Mouse (Mus musculus) liver, adult 2 months (tissue): ENCODE results near the gene Agbl3. TPM values are rescaled to one million over a fixed set of nuclear protein-coding genes. Genes with fewer than 3 reads are reported as not detected.

Experiments
- DNase-seq: peaks from one replicate; pipeline ENCODE4 v3.0.0-alpha.2; 2011; ENCODE audit warnings: low read depth, low spot score; ENCODE audit errors: extremely low read depth
- H3K27ac ChIP-seq: fragments of 200-500 bp; replicated peaks from 2 replicates; pipeline ENCODE4 v1.5.1; 2012; ENCODE audit warnings: low read depth, mild to moderate bottlenecking, control low read depth, inconsistent platforms, low read length; ENCODE audit not compliant: insufficient read depth
- H3K27me3 ChIP-seq: fragments of 200-500 bp; 2 replicates; pipeline ENCODE4 v1.6.1; 2012; ENCODE audit warnings: mild to moderate bottlenecking, moderate library complexity, low read length, inconsistent platforms; ENCODE audit not compliant: control insufficient read depth, insufficient read depth
- H3K36me3 ChIP-seq: fragments of 200-500 bp; 2 replicates; pipeline ENCODE4 v1.6.1; 2012; ENCODE audit warnings: low read length, inconsistent platforms; ENCODE audit not compliant: control insufficient read depth, insufficient read depth
- H3K4me1 ChIP-seq: fragments of 200-500 bp; 2 replicates; pipeline ENCODE4 v1.6.1; 2011; ENCODE audit warnings: low read length; ENCODE audit not compliant: control insufficient read depth, insufficient read depth
- H3K4me3 ChIP-seq: fragments of 200-500 bp; 2 replicates; pipeline ENCODE4 v1.5.1; 2011; ENCODE audit warnings: low read depth, mild to moderate bottlenecking, control low read depth, low read length, moderate library complexity; ENCODE audit not compliant: insufficient read depth
- H3K79me2 ChIP-seq: fragments of 200-500 bp; 2 replicates; pipeline ENCODE4 v1.6.1; 2012; ENCODE audit warnings: inconsistent platforms, mild to moderate bottlenecking, low read length, moderate library complexity; ENCODE audit not compliant: control insufficient read depth, insufficient read depth
- H3K9ac ChIP-seq: fragments of 200-500 bp; 2 replicates; pipeline ENCODE4 v1.6.1; 2012; ENCODE audit warnings: low read depth, mild to moderate bottlenecking, control low read depth, inconsistent platforms, low read length
- CTCF ChIP-seq: fragments of 200-500 bp; IDR thresholded peaks from 2 replicates; pipeline ENCODE4 v1.5.1; 2011; ENCODE audit warnings: low read depth, low read length, control low read depth
- POLR2A ChIP-seq: fragments of 200-500 bp; IDR thresholded peaks from 2 replicates; pipeline ENCODE4 v1.6.1; 2011; ENCODE audit warnings: low read length, control low read depth; ENCODE audit not compliant: insufficient read depth; ENCODE audit errors: extremely low read depth
- WGBS: fragments of 180-500 bp; shearing (Covaris S2); methylation state at CpG from one replicate; pipeline ENCODE4 v1.1.7; 2018; 5-methylcytosine and 5-hydroxymethylcytosine counted together
- polyA plus RNA-seq: library from polyadenylated mRNA; depleted of rRNA; stranded (reverse); fragments of >200 nt; gene quantifications from 2 replicates; pipeline ENCODE4 v1.2.3, GENCODE M21; 2012
- total RNA-seq: library from RNA; depleted of rRNA; stranded (reverse); fragments of >200 nt; gene quantifications from 2 replicates; pipeline ENCODE4 v1.2.3, GENCODE M21; 2014

The Agbl3 gene
- total and polyA plus RNA-seq, 2 experiments, result 2.3 to 8.6 TPM

DNA sequence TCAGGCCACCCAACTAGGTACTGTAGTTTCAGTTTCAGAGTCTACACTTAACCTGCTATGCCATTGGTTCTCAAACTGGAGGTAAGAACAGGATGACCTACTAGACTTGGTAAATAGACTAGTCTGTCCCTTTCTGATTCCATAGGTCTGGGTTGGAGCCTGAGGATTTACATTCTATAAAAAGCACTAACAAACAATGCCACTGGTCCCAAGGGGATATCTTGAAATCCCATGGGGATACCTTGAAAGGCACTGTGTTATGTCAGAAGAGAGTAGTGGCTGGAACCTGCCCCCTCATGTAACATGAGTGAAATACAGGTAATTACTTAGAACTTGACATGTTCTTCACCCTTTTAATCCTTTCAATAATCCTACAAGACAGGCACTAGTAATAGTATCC is 3.8 kb upstream of the Agbl3 start:
- Histone ChIP-seq H3K79me2 (no peaks in the 10 kb centered on the region), H3K36me3 (peaks cover 13% of the 10 kb centered on the region), H3K27me3 (no peaks in the 10 kb centered on the region), H3K27ac (no peak overlapping the region), H3K4me3 (no peak overlapping the region), H3K9ac (no peak overlapping the region), H3K4me1 (no peaks in the 10 kb centered on the region)
- no peak for DNase-seq
- no peak for TF ChIP-seq POLR2A
- TF ChIP-seq CTCF, result no peak

DNA sequence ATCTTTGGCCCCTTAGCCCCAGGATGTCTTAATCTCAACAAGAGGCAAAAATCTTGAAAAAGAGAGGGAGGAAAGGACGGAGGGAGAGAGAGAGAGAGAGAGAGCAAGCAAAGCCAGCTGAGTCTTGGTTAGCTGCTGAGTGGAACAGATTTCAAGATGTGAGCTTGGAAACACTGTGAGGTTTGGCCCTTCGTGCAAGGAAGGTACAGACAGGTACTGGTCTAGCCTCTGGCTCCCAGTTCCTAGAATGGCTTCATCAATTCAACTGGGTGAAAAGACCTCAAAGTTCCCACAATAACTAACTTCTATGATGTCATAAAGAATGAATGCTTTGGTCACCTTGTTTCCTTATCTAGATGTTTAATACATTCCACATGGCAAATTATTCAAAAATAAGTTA is 3.1 kb upstream of the Agbl3 start:
- 87% methylated on average over 2 of the region's 2 CpGs for WGBS
- Histone ChIP-seq H3K4me3 (no peak overlapping the region), H3K9ac (no peak overlapping the region), H3K36me3 (peaks cover 10% of the 10 kb centered on the region), H3K27ac (no peak overlapping the region), H3K4me1 (no peaks in the 10 kb centered on the region), H3K79me2 (no peaks in the 10 kb centered on the region), H3K27me3 (no peaks in the 10 kb centered on the region)
- DNase-seq, result no peak
- TF ChIP-seq POLR2A, result no peak
- TF ChIP-seq CTCF, result no peak

GRCm38 (mm10) chr6:34777981-34778668 is 2.1 kb upstream of the Agbl3 start:
- no peak overlapping the region for H3K27ac ChIP-seq
- TF ChIP-seq CTCF (peak; percentile 14; the same call in 1 of the 2 replicates), POLR2A (no peak)
- H3K4me1 ChIP-seq, result peaks cover 2% of the 10 kb centered on the region; the same call in 1 of the 2 replicates
- WGBS, result 66% methylated on average over 10 of the region's 10 CpGs
- DNase-seq, result peak; percentile 54
- H3K4me3 ChIP-seq, result no peak overlapping the region
- peaks cover 6% of the 10 kb centered on the region for H3K36me3 ChIP-seq
- no peaks in the 10 kb centered on the region for H3K27me3 ChIP-seq
- H3K79me2 ChIP-seq, result no peaks in the 10 kb centered on the region
- no peak overlapping the region for H3K9ac ChIP-seq

DNA sequence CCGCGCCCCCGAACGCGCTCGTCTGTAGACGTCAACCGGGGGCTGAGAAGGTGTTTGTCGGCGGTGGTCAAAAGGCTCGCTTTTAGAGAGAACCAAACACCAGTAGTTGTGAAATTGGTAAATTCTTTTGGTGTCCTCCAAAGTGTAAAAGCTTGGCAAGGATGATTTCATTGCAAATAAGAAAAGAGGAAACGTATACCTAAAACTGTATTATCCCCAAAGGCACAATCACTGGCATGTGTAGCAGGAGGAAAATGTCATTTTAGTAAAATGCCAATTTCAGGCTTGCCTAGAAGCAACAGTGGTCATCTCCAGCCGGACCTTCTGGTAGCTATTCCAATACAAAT is 684 bp downstream of the Agbl3 start:
- TF ChIP-seq CTCF, result no peak
- no peak for TF ChIP-seq POLR2A
- peak overlapping the region; percentile 82 for H3K27ac ChIP-seq
- peaks cover 2% of the 10 kb centered on the region; the same call in 1 of the 2 replicates for H3K36me3 ChIP-seq
- peaks cover 2% of the 10 kb centered on the region; the same call in 1 of the 2 replicates for H3K4me1 ChIP-seq
- peak overlapping the region; percentile 82 for H3K4me3 ChIP-seq
- no peaks in the 10 kb centered on the region for H3K27me3 ChIP-seq
- DNase-seq, result no peak
- under 1% methylated on average over 13 of the region's 13 CpGs for WGBS
- H3K9ac ChIP-seq, result peak overlapping the region; percentile 85
- no peaks in the 10 kb centered on the region for H3K79me2 ChIP-seq

DNA sequence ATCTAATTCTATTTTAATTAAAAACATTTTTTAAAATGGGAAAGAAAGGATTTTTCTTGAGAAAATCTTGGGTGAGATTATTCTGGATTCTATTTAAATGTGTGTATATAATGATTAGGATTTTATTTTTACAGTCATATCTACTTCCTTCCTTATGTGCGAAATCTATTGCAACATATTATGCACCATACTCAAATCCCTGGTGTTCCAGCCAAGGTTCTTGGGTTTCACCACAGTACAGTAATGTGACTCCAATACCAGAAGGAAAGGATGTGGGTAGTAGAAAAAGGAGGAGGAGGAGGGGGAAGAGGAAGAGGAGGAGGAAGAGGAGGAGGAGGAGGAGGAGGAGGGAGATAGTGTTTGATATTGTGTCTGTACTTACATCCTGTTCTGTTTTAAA is 2.3 kb downstream of the Agbl3 start:
- no peak overlapping the region for H3K27ac ChIP-seq

DNA sequence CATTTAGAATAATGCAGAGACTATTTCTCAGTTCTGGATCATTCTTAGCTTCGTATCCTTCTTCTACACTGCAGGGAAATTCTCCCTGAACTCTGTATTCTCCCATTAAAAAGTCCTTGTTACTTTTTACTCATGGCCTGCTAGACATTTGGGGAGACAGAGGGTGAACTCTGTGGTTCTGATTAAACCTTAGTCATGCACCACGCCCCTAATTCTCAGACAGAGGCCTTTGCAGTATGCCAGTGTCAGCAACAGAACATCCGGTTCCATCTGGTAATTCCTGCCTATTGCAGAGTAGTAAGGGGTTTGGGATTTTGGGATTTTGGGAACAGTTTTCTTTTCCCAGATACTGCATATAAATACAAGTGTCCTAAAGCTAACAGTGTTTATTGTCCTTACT is 16.6 kb downstream of the Agbl3 start:
- Histone ChIP-seq H3K4me1 (no peaks in the 10 kb centered on the region), H3K79me2 (no peaks in the 10 kb centered on the region), H3K4me3 (no peak overlapping the region), H3K36me3 (no peaks in the 10 kb centered on the region), H3K9ac (no peak overlapping the region), H3K27ac (no peak overlapping the region), H3K27me3 (no peaks in the 10 kb centered on the region)
- no peak for DNase-seq
- 89% methylated on average over 3 of the region's 3 CpGs for WGBS
- TF ChIP-seq POLR2A, result no peak
- no peak for TF ChIP-seq CTCF

More for the DNA sequence above, 2.3 kb downstream of the Agbl3 start:
- Histone ChIP-seq H3K9ac (no peak overlapping the region), H3K79me2 (no peaks in the 10 kb centered on the region), H3K36me3 (peaks cover 2% of the 10 kb centered on the region; the same call in 1 of the 2 replicates), H3K4me1 (peaks cover 2% of the 10 kb centered on the region; the same call in 1 of the 2 replicates), H3K4me3 (no peak overlapping the region), H3K27me3 (no peaks in the 10 kb centered on the region)
- no peak for TF ChIP-seq CTCF
- TF ChIP-seq POLR2A, result no peak
- no peak for DNase-seq
- 76% methylated on average over 1 of the region's 1 CpGs for WGBS
